Mouse (Mus musculus): ENCODE measurements around the gene Bms1.

GRCm38 (mm10) chr6:118406421-118406820 is 12.9 kb downstream of the Bms1 start:
- TF ChIP-seq CTCF (IDR thresholded peaks at IDR 0.05; ENCODE audit: control insufficient read depth, insufficient read depth, low read length) (no peak), POLR2A (IDR thresholded peaks at IDR 0.05; ENCODE audit: borderline replicate concordance, control insufficient read depth, low read depth, low read length) (no peak)
